Mouse (Mus musculus) E14TG2a.4 (cell line): ENCODE results near the gene Omd.

ENCODE experiments used
- CTCF ChIP-seq: conservative IDR thresholded peaks from 2 replicates; pipeline ENCODE4 v1.5.1; 2014; ENCODE audit warnings: low read length
- NANOG ChIP-seq: IDR thresholded peaks from 2 replicates; pipeline ENCODE4 v1.6.1; 2014; ENCODE audit warnings: borderline replicate concordance, low read length, mixed read lengths
- POU5F1 ChIP-seq: IDR thresholded peaks from 2 replicates; pipeline ENCODE4 v1.6.1; 2014; ENCODE audit warnings: low read length, borderline replicate concordance

GRCm38 (mm10) chr13:49618365-49618764 is 36.1 kb downstream of the Omd start:
- no peak for TF ChIP-seq CTCF
- TF ChIP-seq NANOG, result no peak
- no peak for TF ChIP-seq POU5F1
